Mouse (Mus musculus) heart, postnatal 0 days (tissue): ENCODE results near the gene Lmna. TPM values are rescaled to one million over a fixed set of nuclear protein-coding genes. Genes with fewer than 3 reads are reported as not detected.
A peak's percentile ranks its signal among the peaks of the same experiment; 100 is the strongest.

Experiments
- ATAC-seq: fragments of 200-750 bp; cut with Nextera tagmentation; 2 replicates; pipeline ENCODE4 v1.8.0; 2017; ENCODE audit warnings: low read depth, moderate number of reproducible peaks, moderate library complexity; ENCODE audit not compliant: insufficient read depth
- DNase-seq: peaks from one replicate; pipeline ENCODE4 v3.0.0-alpha.2; 2016; ENCODE audit warnings: low spot score
- H3K27ac ChIP-seq: fragments of 300-500 bp; sonication (generic); 2 replicates; pipeline ENCODE4 v1.5.1; 2014; ENCODE audit warnings: low read depth, mild to moderate bottlenecking
- H3K27me3 ChIP-seq: fragments of 300-500 bp; sonication (generic); 2 replicates; pipeline ENCODE4 v1.6.1; 2014; ENCODE audit warnings: low read length, mixed read lengths; ENCODE audit not compliant: control insufficient read depth, insufficient read depth
- H3K36me3 ChIP-seq: fragments of 300-500 bp; sonication (generic); replicated peaks from 2 replicates; pipeline ENCODE4 v1.6.1; 2014; ENCODE audit warnings: low read length, mixed read lengths; ENCODE audit not compliant: control insufficient read depth, insufficient read depth
- H3K4me1 ChIP-seq: fragments of 300-500 bp; sonication (generic); 2 replicates; pipeline ENCODE4 v1.6.1; 2014; ENCODE audit warnings: antibody characterized with exemption; ENCODE audit not compliant: control insufficient read depth, insufficient read depth
- H3K4me2 ChIP-seq: fragments of 300-500 bp; sonication (generic); 2 replicates; pipeline ENCODE4 v1.6.1; 2014; ENCODE audit warnings: low read depth, mild to moderate bottlenecking, low read length, moderate library complexity
- H3K4me3 ChIP-seq: fragments of 300-500 bp; sonication (generic); 2 replicates; pipeline ENCODE4 v1.5.1; 2014; ENCODE audit warnings: low read depth, low read length
- H3K9ac ChIP-seq: fragments of 300-500 bp; sonication (generic); replicated peaks from 2 replicates; pipeline ENCODE4 v1.6.1; 2014; ENCODE audit warnings: low read depth, low read length, mixed read lengths
- H3K9me3 ChIP-seq: fragments of 300-500 bp; sonication (generic); replicated peaks from 2 replicates; pipeline ENCODE4 v1.6.1; 2016; ENCODE audit warnings: low read length; ENCODE audit not compliant: control insufficient read depth
- CTCF ChIP-seq: IDR thresholded peaks from 2 replicates; pipeline ENCODE4 v1.5.1; 2016; ENCODE audit warnings: antibody characterized with exemption, control low read depth, low read depth
- EP300 ChIP-seq: IDR thresholded peaks from 2 replicates; pipeline ENCODE4 v1.6.1; 2016; ENCODE audit warnings: antibody characterized with exemption, low read depth
- WGBS: fragments of 180-500 bp; shearing (Covaris S2); extraction: QIAGEN DNeasy Blood & Tissue Kit; methylation state at CpG from one replicate; pipeline ENCODE4 v1.1.7; 2014; 5-methylcytosine and 5-hydroxymethylcytosine counted together
- polyA plus RNA-seq: library from polyadenylated mRNA; unstranded; fragments of >200 nt; fragmentation: Nextera tagmentation; extraction: Ambion mirVana; gene quantifications from 2 replicates; pipeline ENCODE4 v1.2.1, GENCODE M21; 2015
- total RNA-seq: library from RNA; depleted of rRNA; stranded (reverse); fragments of >200 nt; gene quantifications from 2 replicates; pipeline ENCODE4 v1.2.3, GENCODE M21; 2014; ENCODE audit warnings: low replicate concordance

The Lmna gene
- total and polyA plus RNA-seq, 2 experiments from 2014 or later = 122 to 156 TPM

GRCm38 (mm10) chr3:88537146-88537545, 27.4 kb upstream of the Lmna start:
- 84% methylated on average over 6 of the region's 6 CpGs for WGBS
- Histone ChIP-seq H3K4me1 (peaks cover 34% of the 10 kb centered on the region), H3K9me3 (no peaks in the 10 kb centered on the region), H3K27me3 (no peaks in the 10 kb centered on the region), H3K4me3 (peak overlapping the region; percentile 45), H3K36me3 (0 out of 2 replicates have a peak, but pooled peaks cover 3% of the 10 kb centered on the region), H3K27ac (no peak overlapping the region), H3K4me2 (peak overlapping the region; percentile 72), H3K9ac (peak overlapping the region; percentile 30; the same call in 1 of the 2 replicates)
- no peak for TF ChIP-seq EP300
- no peak for TF ChIP-seq CTCF
- DNase-seq (no peak), ATAC-seq (no peak)

DNA sequence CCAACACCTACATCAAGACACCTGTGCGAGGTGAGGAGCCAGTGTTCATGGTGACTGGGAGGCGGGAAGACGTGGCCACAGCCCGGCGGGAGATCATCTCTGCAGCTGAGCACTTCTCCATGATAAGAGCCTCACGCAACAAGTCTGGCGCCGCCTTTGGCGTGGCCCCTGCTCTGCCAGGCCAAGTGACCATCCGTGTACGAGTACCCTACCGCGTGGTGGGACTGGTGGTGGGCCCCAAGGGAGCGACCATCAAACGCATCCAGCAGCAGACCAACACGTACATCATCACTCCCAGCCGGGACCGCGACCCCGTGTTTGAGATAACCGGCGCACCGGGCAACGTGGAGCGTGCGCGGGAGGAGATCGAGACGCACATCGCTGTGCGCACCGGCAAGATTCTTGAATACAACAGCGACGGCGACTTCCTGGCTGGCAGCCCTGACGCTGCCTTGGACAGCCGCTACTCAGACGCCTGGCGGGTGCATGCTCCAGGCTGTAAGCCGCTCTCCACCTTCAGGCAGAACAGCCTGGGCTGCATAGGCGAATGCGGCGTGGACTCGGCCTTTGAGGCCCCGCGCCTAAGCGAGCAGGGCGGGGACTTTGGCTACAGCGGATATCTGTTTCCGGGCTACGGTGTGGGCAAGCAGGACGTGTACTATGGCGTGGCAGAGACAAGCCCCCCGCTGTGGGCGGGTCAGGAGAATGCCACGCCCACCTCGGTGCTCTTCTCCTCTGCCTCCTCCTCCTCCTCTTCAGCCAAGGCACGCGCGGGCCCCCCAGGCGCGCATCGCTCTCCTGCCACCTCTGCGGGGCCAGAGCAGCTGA, 26.6 kb upstream of the Lmna start:
- peak overlapping the region; percentile 22; the same call in 1 of the 2 replicates for H3K27ac ChIP-seq
- peaks cover 34% of the 10 kb centered on the region for H3K4me1 ChIP-seq
- WGBS = 11% methylated on average over 64 of the region's 64 CpGs
- DNase-seq (peak; percentile 70), ATAC-seq (peak; percentile 55)
- H3K9ac ChIP-seq = peak overlapping the region; percentile 30
- H3K4me3 ChIP-seq = peak overlapping the region; percentile 45
- no peaks in the 10 kb centered on the region for H3K27me3 ChIP-seq
- peak overlapping the region; percentile 72 for H3K4me2 ChIP-seq
- no peaks in the 10 kb centered on the region for H3K9me3 ChIP-seq
- no peak for TF ChIP-seq CTCF
- TF ChIP-seq EP300 = no peak
- H3K36me3 ChIP-seq = 0 out of 2 replicates have a peak, but pooled peaks cover 3% of the 10 kb centered on the region

GRCm38 (mm10) chr3:88535527-88535926, 25.8 kb upstream of the Lmna start:
- H3K9ac ChIP-seq = no peak overlapping the region
- ATAC-seq (no peak), DNase-seq (no peak)
- 0 out of 2 replicates have a peak, but pooled peaks cover 3% of the 10 kb centered on the region for H3K36me3 ChIP-seq
- no peak overlapping the region for H3K4me3 ChIP-seq
- 89% methylated on average over 4 of the region's 4 CpGs for WGBS
- H3K4me1 ChIP-seq = peaks cover 33% of the 10 kb centered on the region
- H3K27ac ChIP-seq = no peak overlapping the region
- H3K27me3 ChIP-seq = no peaks in the 10 kb centered on the region
- no peak overlapping the region for H3K4me2 ChIP-seq
- H3K9me3 ChIP-seq = no peaks in the 10 kb centered on the region
- no peak for TF ChIP-seq CTCF
- no peak for TF ChIP-seq EP300

- Histone ChIP-seq H3K4me1 (peaks cover 32% of the 10 kb centered on the region), H3K36me3 (0 out of 2 replicates have a peak, but pooled peaks cover 3% of the 10 kb centered on the region), H3K27ac (no peak overlapping the region), H3K9ac (no peak overlapping the region), H3K4me3 (no peak overlapping the region), H3K9me3 (no peaks in the 10 kb centered on the region), H3K27me3 (no peaks in the 10 kb centered on the region), H3K4me2 (no peak overlapping the region)
- TF ChIP-seq EP300 = no peak
- TF ChIP-seq CTCF = no peak
- ATAC-seq (no peak), DNase-seq (no peak)
- 47% methylated on average over 3 of the region's 3 CpGs for WGBS
Measured at GRCm38 (mm10) chr3:88535005-88535404, 25.2 kb upstream of the Lmna start.

GRCm38 (mm10) chr3:88533706-88534105, 23.9 kb upstream of the Lmna start:
- no peak for ATAC-seq
- Histone ChIP-seq H3K27ac (no peak overlapping the region), H3K4me1 (peaks cover 41% of the 10 kb centered on the region), H3K9ac (0 out of 2 replicates have a peak overlapping the region, but pooled peaks have one; percentile 72), H3K36me3 (0 out of 2 replicates have a peak, but pooled peaks cover 3% of the 10 kb centered on the region), H3K9me3 (no peaks in the 10 kb centered on the region), H3K4me3 (peak overlapping the region; percentile 90), H3K27me3 (no peaks in the 10 kb centered on the region), H3K4me2 (peak overlapping the region; percentile 99)
- TF ChIP-seq EP300 (no peak), CTCF (no peak)
- WGBS = 21% methylated on average over 5 of the region's 5 CpGs
- DNase-seq = no peak
